Mouse (Mus musculus): Measurements from ENCODE around the gene Vapa. TPM values are rescaled to one million over a fixed set of nuclear protein-coding genes. Genes with fewer than 3 reads are reported as not detected.

The Vapa gene
- polyA plus RNA-seq, 1 experiment from 2014 or later = 177 TPM

DNA sequence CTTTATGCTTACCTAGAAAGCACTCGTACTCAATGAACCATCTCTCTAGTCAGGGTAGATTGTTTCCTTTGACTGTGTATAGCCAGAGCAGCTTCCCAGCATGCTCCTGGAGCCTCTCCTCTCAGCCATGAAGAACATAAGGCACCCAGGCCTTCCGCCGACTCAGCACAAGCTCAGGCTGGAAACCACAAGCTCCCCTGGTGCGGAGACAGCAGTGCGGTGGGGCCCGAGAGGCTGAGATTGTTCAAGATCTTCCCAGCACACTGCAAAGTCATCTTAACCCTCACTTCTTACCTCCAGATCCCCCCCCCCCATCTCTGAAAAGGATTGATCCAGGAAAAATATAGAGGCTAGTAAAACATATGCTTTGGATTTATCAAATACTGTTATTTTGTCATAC is 37.2 kb upstream of the Vapa start:
- Histone ChIP-seq H3K9me3 (ENCODE audit: control insufficient read depth, low read length) (no peaks in the 10 kb centered on the region), H3K4me1 (ENCODE audit: control insufficient read depth in 2 of 2, insufficient read depth in 2 of 2, low read length in 2 of 2) (peaks cover 9 to 11% of the 10 kb centered on the region in 2 experiments), H3K4me2 (ENCODE audit: low read length) (no peak overlapping the region), H3K27ac (replicated peaks in 1 of 2; ENCODE audit: control insufficient read depth in 1 of 2, insufficient read depth in 1 of 2, low read depth in 2 of 2, low read length in 2 of 2) (no peak overlapping the region), H3K4me3 (ENCODE audit: control insufficient read depth in 1 of 2, insufficient read depth in 1 of 2, low read depth in 1 of 2, low read length in 2 of 2) (no peak overlapping the region), H3K27me3 (ENCODE audit: control insufficient read depth, insufficient read depth, low read length) (no peaks in the 10 kb centered on the region), H3K36me3 (ENCODE audit: control insufficient read depth, insufficient read depth, low read length) (no peaks in the 10 kb centered on the region), H3K9ac (ENCODE audit: low read length) (no peak overlapping the region)
- WGBS = 90% methylated on average over 6 of the region's 6 CpGs
- no peak for ATAC-seq (ENCODE audit: insufficient number of reproducible peaks, insufficient read depth, low FRiP score, low read depth)

DNA sequence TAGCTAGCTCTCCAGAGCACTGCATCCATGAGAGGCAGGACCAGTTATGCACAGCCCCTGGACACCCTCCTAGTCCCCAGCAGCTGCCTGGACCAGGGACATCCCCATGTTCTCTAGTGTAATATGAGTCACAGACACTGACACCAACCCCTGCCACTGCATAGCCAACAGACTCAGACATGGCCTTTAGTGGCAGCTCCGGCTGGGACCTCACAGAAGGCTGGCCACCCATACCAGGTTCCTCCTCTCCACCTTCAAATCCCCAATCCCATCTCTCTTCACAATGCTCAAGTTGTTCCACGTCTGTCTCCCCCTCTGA is 35.8 kb upstream of the Vapa start:
- Histone ChIP-seq H3K27me3 (ENCODE audit: control insufficient read depth, insufficient read depth, low read length) (no peaks in the 10 kb centered on the region), H3K4me2 (ENCODE audit: low read length) (no peak overlapping the region), H3K9ac (ENCODE audit: low read length) (no peak overlapping the region), H3K9me3 (ENCODE audit: control insufficient read depth, low read length) (no peaks in the 10 kb centered on the region), H3K36me3 (ENCODE audit: control insufficient read depth, insufficient read depth, low read length) (no peaks in the 10 kb centered on the region), H3K4me1 (ENCODE audit: control insufficient read depth in 2 of 2, insufficient read depth in 2 of 2, low read length in 2 of 2) (peaks cover 9 to 11% of the 10 kb centered on the region in 2 experiments; a peak in 2 of 4 replicates), H3K4me3 (ENCODE audit: control insufficient read depth in 1 of 2, insufficient read depth in 1 of 2, low read depth in 1 of 2, low read length in 2 of 2) (no peak overlapping the region), H3K27ac (replicated peaks in 1 of 2; ENCODE audit: control insufficient read depth in 1 of 2, insufficient read depth in 1 of 2, low read depth in 2 of 2, low read length in 2 of 2) (no peak overlapping the region)
- no peak for ATAC-seq (ENCODE audit: insufficient number of reproducible peaks, insufficient read depth, low FRiP score, low read depth)
- WGBS = 84% methylated on average over 2 of the region's 2 CpGs

DNA sequence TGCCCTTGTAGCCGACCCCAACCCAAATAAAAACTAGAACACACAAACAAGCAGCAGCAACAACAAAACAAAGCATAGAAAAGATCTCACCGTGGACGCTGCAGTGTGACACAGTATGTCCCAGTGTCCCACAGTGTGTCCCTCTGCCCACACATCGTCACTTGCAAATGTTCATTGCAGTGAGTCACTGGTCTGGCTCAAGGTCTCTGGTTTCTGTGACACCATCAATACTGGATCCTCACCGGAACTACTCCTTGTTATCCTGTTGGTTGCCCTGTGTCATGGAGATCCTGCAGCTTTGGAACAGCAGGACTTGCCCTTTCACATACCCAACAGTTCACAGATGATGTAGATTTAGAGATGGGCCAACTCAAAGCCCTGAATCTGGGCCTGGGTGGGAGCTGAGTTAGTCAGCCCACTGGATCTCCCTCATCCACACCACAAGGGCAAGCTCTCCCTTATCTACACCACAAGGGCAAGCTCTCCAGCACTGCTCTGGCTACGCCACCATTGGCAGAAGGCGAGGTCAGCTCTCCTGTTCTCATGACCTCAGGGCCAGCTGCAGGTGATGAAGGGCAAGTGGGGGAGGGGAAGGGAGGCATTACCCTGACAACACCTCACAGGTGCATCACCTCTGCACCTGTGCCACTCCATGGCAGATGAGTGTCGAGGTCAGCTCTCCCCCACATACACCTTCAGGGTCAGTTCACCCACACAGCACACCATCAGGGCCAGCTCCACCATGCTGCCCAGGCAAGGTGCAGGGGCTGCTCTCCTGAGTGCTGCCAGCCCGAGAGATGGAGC is 35.2 kb upstream of the Vapa start:
- peak; percentile 15; the same call in 1 of the 2 replicates for ATAC-seq (ENCODE audit: insufficient number of reproducible peaks, insufficient read depth, low FRiP score, low read depth)
- H3K9ac ChIP-seq (ENCODE audit: low read length) = no peak overlapping the region
- no peak overlapping the region for H3K4me3 ChIP-seq (ENCODE audit: control insufficient read depth in 1 of 2, insufficient read depth in 1 of 2, low read depth in 1 of 2, low read length in 2 of 2)
- no peaks in the 10 kb centered on the region for H3K27me3 ChIP-seq (ENCODE audit: control insufficient read depth, insufficient read depth, low read length)
- no peaks in the 10 kb centered on the region for H3K9me3 ChIP-seq (ENCODE audit: control insufficient read depth, low read length)
- H3K36me3 ChIP-seq (ENCODE audit: control insufficient read depth, insufficient read depth, low read length) = no peaks in the 10 kb centered on the region
- H3K27ac ChIP-seq (replicated peaks in 1 of 2; ENCODE audit: control insufficient read depth in 1 of 2, insufficient read depth in 1 of 2, low read depth in 2 of 2, low read length in 2 of 2) = no peak overlapping the region
- H3K4me1 ChIP-seq (ENCODE audit: control insufficient read depth in 2 of 2, insufficient read depth in 2 of 2, low read length in 2 of 2) = peaks cover 9 to 11% of the 10 kb centered on the region in 2 experiments; a peak in 2 of 4 replicates
- 73% methylated on average over 9 of the region's 9 CpGs for WGBS
- no peak overlapping the region for H3K4me2 ChIP-seq (ENCODE audit: low read length)

DNA sequence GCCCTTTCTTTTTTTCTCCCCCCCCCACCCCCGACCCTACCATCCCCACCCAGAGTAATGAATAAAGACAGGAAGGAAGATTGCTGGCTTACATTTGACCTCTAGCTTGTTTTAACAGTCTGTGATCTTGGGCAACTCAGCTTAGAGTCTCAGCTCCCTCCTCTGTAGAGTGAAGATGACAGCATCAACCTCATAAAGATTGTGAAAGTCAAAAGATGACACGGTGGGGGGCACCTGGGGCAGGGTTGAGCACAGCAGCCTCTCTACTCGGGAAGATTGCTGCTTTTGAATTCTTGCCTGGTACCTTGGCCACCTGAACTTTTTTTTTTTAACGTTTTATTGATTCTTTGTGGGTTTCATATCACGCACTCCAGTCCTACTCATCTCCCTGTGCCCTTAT is 34.6 kb upstream of the Vapa start:
- no peak overlapping the region for H3K4me3 ChIP-seq (ENCODE audit: control insufficient read depth in 1 of 2, insufficient read depth in 1 of 2, low read depth in 1 of 2, low read length in 2 of 2)
- no peak overlapping the region for H3K9ac ChIP-seq (ENCODE audit: low read length)
- no peak overlapping the region for H3K27ac ChIP-seq (replicated peaks in 1 of 2; ENCODE audit: control insufficient read depth in 1 of 2, insufficient read depth in 1 of 2, low read depth in 2 of 2, low read length in 2 of 2)
- H3K36me3 ChIP-seq (ENCODE audit: control insufficient read depth, insufficient read depth, low read length) = no peaks in the 10 kb centered on the region
- ATAC-seq (ENCODE audit: insufficient number of reproducible peaks, insufficient read depth, low FRiP score, low read depth) = no peak
- no peaks in the 10 kb centered on the region for H3K27me3 ChIP-seq (ENCODE audit: control insufficient read depth, insufficient read depth, low read length)
- WGBS = 61% methylated on average over 5 of the region's 5 CpGs
- H3K4me2 ChIP-seq (ENCODE audit: low read length) = no peak overlapping the region
- H3K9me3 ChIP-seq (ENCODE audit: control insufficient read depth, low read length) = no peaks in the 10 kb centered on the region
- H3K4me1 ChIP-seq (ENCODE audit: control insufficient read depth in 2 of 2, insufficient read depth in 2 of 2, low read length in 2 of 2) = peaks cover 11 to 15% of the 10 kb centered on the region in 2 experiments; a peak in 3 of 4 replicates

DNA sequence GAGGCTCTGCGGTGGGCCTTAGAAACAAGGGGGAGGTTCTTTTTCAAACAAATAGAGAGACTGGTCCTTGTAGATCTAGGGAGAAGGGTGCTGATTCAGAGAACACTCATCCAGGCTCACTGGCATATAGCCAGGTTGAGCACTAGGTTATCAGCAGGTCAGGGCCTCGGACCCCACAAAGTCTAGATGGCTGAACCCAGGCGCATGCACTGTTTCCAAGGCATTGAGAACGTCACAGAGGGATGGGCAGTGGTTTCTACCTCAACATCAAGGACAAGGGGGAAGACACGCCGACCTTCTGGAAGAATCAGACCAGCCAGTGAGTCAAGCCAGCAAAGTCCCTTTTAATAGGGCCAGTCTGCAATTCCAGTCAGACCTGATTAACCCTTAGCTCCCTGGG is 33.9 kb upstream of the Vapa start:
- Histone ChIP-seq H3K27me3 (ENCODE audit: control insufficient read depth, insufficient read depth, low read length) (no peaks in the 10 kb centered on the region), H3K9ac (ENCODE audit: low read length) (no peak overlapping the region), H3K4me2 (ENCODE audit: low read length) (no peak overlapping the region), H3K9me3 (ENCODE audit: control insufficient read depth, low read length) (no peaks in the 10 kb centered on the region), H3K36me3 (ENCODE audit: control insufficient read depth, insufficient read depth, low read length) (no peaks in the 10 kb centered on the region), H3K4me3 (ENCODE audit: control insufficient read depth in 1 of 2, insufficient read depth in 1 of 2, low read depth in 1 of 2, low read length in 2 of 2) (no peak overlapping the region), H3K27ac (replicated peaks in 1 of 2; ENCODE audit: control insufficient read depth in 1 of 2, insufficient read depth in 1 of 2, low read depth in 2 of 2, low read length in 2 of 2) (no peak overlapping the region), H3K4me1 (ENCODE audit: control insufficient read depth in 2 of 2, insufficient read depth in 2 of 2, low read length in 2 of 2) (peaks cover 11 to 15% of the 10 kb centered on the region in 2 experiments; a peak in 3 of 4 replicates)
- no peak for ATAC-seq (ENCODE audit: insufficient number of reproducible peaks, insufficient read depth, low FRiP score, low read depth)
- 61% methylated on average over 6 of the region's 6 CpGs for WGBS

DNA sequence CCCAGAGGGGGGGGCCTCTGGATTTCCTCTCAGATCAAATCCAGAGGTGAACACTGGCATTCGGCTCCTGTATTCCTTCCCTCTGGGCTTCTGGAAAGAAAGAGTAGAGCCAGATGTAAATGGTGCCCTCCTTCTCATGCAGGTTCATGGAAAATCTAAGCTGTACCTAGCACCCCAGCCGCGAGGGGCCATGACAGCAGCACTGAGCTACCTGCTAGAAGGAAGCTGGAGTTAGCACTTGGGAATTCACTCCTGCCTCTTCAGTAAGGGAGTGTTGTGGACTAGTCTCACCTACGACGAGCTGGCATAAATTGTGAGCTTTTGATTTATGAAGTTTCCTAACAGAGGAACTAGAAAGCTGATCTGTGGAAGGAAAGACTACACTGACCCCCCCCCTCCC is 30.2 kb upstream of the Vapa start:
- Histone ChIP-seq H3K4me2 (ENCODE audit: low read length) (no peak overlapping the region), H3K9ac (ENCODE audit: low read length) (no peak overlapping the region), H3K27me3 (ENCODE audit: control insufficient read depth, insufficient read depth, low read length) (no peaks in the 10 kb centered on the region), H3K36me3 (ENCODE audit: control insufficient read depth, insufficient read depth, low read length) (no peaks in the 10 kb centered on the region), H3K27ac (replicated peaks in 1 of 2; ENCODE audit: control insufficient read depth in 1 of 2, insufficient read depth in 1 of 2, low read depth in 2 of 2, low read length in 2 of 2) (peak overlapping the region in 1 of 2 experiments; percentile 1; a peak in 1 of 4 replicates), H3K4me3 (ENCODE audit: control insufficient read depth in 1 of 2, insufficient read depth in 1 of 2, low read depth in 1 of 2, low read length in 2 of 2) (no peak overlapping the region), H3K4me1 (ENCODE audit: control insufficient read depth in 2 of 2, insufficient read depth in 2 of 2, low read length in 2 of 2) (peaks cover 6 to 10% of the 10 kb centered on the region in 2 experiments; a peak in 3 of 4 replicates), H3K9me3 (ENCODE audit: control insufficient read depth, low read length) (no peaks in the 10 kb centered on the region)
- WGBS = 78% methylated on average over 5 of the region's 5 CpGs
- no peak for ATAC-seq (ENCODE audit: insufficient number of reproducible peaks, insufficient read depth, low FRiP score, low read depth)

DNA sequence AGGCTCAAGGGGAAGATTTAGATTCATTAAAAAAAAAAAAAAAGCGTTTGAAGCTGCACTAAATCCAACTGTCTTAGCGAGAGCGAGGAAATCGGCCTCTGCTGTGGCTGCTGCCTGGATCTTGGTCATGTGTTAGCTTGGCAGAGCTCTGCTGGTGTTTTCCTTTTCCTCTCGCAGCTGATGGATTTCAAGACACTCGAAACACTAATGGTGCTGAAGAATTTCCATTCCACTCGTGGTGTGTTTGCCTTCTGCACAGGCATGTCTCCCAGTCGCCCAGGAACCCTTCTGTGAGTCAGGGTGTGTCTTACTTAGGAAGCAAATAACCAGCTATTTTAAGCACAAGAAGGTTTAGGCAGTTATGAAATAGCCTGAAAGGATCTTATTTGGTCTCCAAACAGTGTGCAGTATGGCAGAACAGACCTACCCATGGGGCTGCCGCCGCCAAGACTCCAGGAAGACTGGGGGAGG is 29.7 kb upstream of the Vapa start:
- ATAC-seq (ENCODE audit: insufficient number of reproducible peaks, insufficient read depth, low FRiP score, low read depth) = no peak
- WGBS = 47% methylated on average over 10 of the region's 10 CpGs
- Histone ChIP-seq H3K4me3 (ENCODE audit: control insufficient read depth in 1 of 2, insufficient read depth in 1 of 2, low read depth in 1 of 2, low read length in 2 of 2) (no peak overlapping the region), H3K9me3 (ENCODE audit: control insufficient read depth, low read length) (no peaks in the 10 kb centered on the region), H3K9ac (ENCODE audit: low read length) (no peak overlapping the region), H3K4me2 (ENCODE audit: low read length) (no peak overlapping the region), H3K27ac (replicated peaks in 1 of 2; ENCODE audit: control insufficient read depth in 1 of 2, insufficient read depth in 1 of 2, low read depth in 2 of 2, low read length in 2 of 2) (peak overlapping the region in 1 of 2 experiments; percentile 1; a peak in 1 of 4 replicates), H3K36me3 (ENCODE audit: control insufficient read depth, insufficient read depth, low read length) (no peaks in the 10 kb centered on the region), H3K27me3 (ENCODE audit: control insufficient read depth, insufficient read depth, low read length) (no peaks in the 10 kb centered on the region), H3K4me1 (ENCODE audit: control insufficient read depth in 2 of 2, insufficient read depth in 2 of 2, low read length in 2 of 2) (peaks cover 3 to 9% of the 10 kb centered on the region in 2 experiments; a peak in 2 of 4 replicates)

Data from heart, embryonic 14.5 days (tissue).